Mouse (Mus musculus) G1E (cell line): Measurements from ENCODE around the gene Dhtkd1. TPM values are rescaled to one million over a fixed set of nuclear protein-coding genes. Genes with fewer than 3 reads are reported as not detected.

ENCODE experiments used
- ATAC-seq: 2 replicates; pipeline ENCODE4 v1.8.0; 2016; ENCODE audit warnings: mild to moderate bottlenecking; ENCODE audit not compliant: insufficient number of reproducible peaks, poor library complexity, low FRiP score, severe bottlenecking; ENCODE audit errors: extremely low read depth
- DNase-seq: peaks from one replicate; pipeline ENCODE4 v3.0.0; 2012; ENCODE audit warnings: low spot score
- H3K27me3 ChIP-seq: 2 replicates; pipeline ENCODE4 v1.6.1; 2012; ENCODE audit warnings: mild to moderate bottlenecking, low read length, inconsistent platforms; ENCODE audit not compliant: insufficient read depth
- H3K36me3 ChIP-seq: replicated peaks from 2 replicates; pipeline ENCODE3; 2012; ENCODE audit warnings: mild to moderate bottlenecking, inconsistent platforms
- H3K4me1 ChIP-seq: 2 replicates; pipeline ENCODE4 v1.6.1; 2012; ENCODE audit warnings: low read depth, low read length, inconsistent platforms, mixed read lengths; ENCODE audit not compliant: insufficient read depth
- H3K4me3 ChIP-seq: 2 replicates; pipeline ENCODE4 v1.5.1; 2012; ENCODE audit warnings: low read depth, mild to moderate bottlenecking, inconsistent platforms, low read length, moderate library complexity, mixed read lengths
- H3K9me3 ChIP-seq: replicated peaks from 2 replicates; pipeline ENCODE4 v1.6.1; 2012; ENCODE audit warnings: inconsistent platforms
- CTCF ChIP-seq: IDR thresholded peaks from 2 replicates; pipeline ENCODE4 v1.5.1; 2012; ENCODE audit warnings: low read depth, low read length, inconsistent platforms, mixed read lengths
- GATA1 ChIP-seq: IDR thresholded peaks from 2 replicates; pipeline ENCODE4 v1.6.1; 2012; ENCODE audit warnings: borderline replicate concordance, low read length, inconsistent platforms, mixed read lengths
- GATA2 ChIP-seq: IDR thresholded peaks from 2 replicates; pipeline ENCODE4 v1.6.1; 2012; ENCODE audit warnings: low read depth, low read length, inconsistent platforms, borderline replicate concordance
- POLR2AphosphoS5 ChIP-seq: IDR thresholded peaks from 2 replicates; pipeline ENCODE4 v1.6.1; 2012; ENCODE audit warnings: low read depth, low read length, inconsistent platforms; ENCODE audit not compliant: insufficient replicate concordance
- TAL1 ChIP-seq: conservative IDR thresholded peaks from 2 replicates; pipeline ENCODE4 v1.6.1; 2012; ENCODE audit warnings: low read depth, low read length, inconsistent platforms, mixed read lengths
- polyA plus RNA-seq: library from polyadenylated mRNA; stranded (reverse); fragments of >175 nt; gene quantifications from 2 replicates; pipeline ENCODE4 v1.2.3, GENCODE M21; 2012
- total RNA-seq, 2 experiments: library from RNA; stranded (forward) in 1 of 2; stranded (reverse) in 1 of 2; fragments of 200-1000 nt in 1 of 2; fragments of >200 nt in 1 of 2; fragmentation: Nextera tagmentation in 1 of 2; gene quantifications; 2 replicates each; pipeline ENCODE4 v1.2.3; 2014 to 2017

The Dhtkd1 gene
- total and polyA plus RNA-seq, 3 experiments: 0.11 TPM; not detected in 2

DNA sequence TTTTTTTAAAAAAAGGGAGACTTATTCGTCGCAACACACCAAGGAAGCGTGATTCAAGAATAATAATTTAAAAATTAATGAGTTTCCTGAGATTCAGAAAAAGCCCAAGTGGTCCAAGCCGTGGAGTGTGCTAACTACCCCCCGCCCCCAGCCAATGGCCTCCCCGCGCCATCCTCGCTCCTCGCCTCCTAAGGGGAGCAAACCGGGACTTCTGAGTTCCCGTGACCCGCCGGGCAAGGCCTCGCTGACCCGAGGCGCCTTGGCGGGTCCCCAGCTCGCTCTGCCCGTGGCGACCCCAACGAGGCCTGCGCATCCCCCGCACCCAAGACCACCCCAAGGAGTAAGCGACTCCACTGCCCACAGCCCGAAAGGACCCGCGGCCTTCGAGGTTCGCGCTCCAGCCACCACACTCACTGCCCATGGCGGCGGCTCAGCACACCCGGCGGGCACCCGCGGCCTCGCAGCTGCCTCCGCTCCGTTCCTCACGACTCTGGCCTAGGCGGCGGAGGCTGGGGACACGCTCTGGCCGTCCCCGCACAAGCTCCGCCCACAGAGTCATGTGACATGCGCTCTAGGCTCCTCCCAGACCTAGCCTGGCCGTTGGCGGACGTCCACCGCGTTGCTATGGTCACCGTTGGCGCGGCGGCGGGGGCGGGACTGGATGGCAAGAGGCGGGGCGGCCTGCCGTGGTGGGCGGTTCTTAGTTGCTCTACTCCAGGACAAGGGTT, 47.6 kb downstream of the Dhtkd1 start, which contains the start of gene Sec61a2:
Gene Sec61a2, minus strand, starts transcription at position 590 of the 728 bp plus-strand sequence.
- peaks cover 9% of the 10 kb centered on the region for H3K27me3 ChIP-seq
- H3K4me1 ChIP-seq: peaks cover 17% of the 10 kb centered on the region
- peak within 1 kb of the TSS; percentile 94 for H3K4me3 ChIP-seq
- H3K9me3 ChIP-seq: no peaks in the 10 kb centered on the region
- peaks cover 22% of the 10 kb centered on the region for H3K36me3 ChIP-seq
- DNase-seq: peak; percentile 86
- TF ChIP-seq GATA1 (no peak), TAL1 (no peak), CTCF (no peak), GATA2 (no peak), POLR2AphosphoS5 (no peak)
- ATAC-seq: peak; percentile 99

DNA sequence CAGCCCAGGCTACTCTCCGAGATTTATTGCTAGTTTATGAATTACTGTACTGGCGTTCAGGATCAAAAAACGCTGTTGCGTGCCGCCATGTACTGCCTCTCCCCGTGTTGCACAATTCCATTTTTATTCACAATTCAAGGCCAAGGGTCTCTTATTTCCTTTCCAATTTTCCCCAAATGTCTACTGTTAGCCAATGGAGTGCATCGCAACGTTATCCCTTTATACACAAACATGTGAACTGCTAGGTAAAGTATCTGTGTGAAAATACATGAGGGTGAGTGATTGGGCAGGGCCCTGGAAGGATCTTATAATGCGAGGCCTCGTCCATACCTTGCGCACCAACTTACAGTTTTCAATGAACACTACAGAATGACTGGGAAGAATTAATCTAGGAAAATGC, 48.3 kb downstream of the Dhtkd1 start:
- ATAC-seq (no peak), DNase-seq (no peak)
- TF ChIP-seq GATA2 (no peak), TAL1 (no peak), CTCF (no peak), POLR2AphosphoS5 (no peak), GATA1 (no peak)
- H3K27me3 ChIP-seq: peaks cover 9% of the 10 kb centered on the region
- H3K9me3 ChIP-seq: no peaks in the 10 kb centered on the region
- H3K36me3 ChIP-seq: peaks cover 29% of the 10 kb centered on the region
- peak overlapping the region; percentile 94 for H3K4me3 ChIP-seq
- peaks cover 17% of the 10 kb centered on the region for H3K4me1 ChIP-seq

DNA sequence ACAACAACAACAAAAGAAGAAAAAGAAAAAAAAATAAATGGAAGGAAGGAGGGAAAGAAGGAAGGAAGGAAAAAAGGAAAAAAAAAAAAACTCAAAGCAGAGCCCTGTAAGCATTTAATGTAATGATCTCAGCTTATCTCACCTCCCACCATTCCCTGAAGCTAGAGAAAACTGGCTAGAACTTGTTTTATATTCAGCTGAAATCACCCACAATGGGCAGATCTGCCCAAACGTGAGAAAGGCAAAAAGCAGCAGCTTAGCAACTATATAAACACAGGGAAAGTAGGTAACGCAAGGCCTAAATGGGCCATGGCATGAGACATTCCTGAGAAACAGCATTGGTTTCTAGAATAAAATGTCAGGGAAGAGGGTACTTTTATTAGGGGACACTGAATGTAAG, 53.2 kb downstream of the Dhtkd1 start:
- Histone ChIP-seq H3K4me1 (peaks cover 22% of the 10 kb centered on the region), H3K4me3 (no peak overlapping the region), H3K27me3 (no peaks in the 10 kb centered on the region), H3K9me3 (no peaks in the 10 kb centered on the region), H3K36me3 (peaks cover 73% of the 10 kb centered on the region)
- DNase-seq (no peak), ATAC-seq (no peak)
- TF ChIP-seq GATA1: no peak
- TF ChIP-seq GATA2: no peak
- no peak for TF ChIP-seq CTCF

DNA sequence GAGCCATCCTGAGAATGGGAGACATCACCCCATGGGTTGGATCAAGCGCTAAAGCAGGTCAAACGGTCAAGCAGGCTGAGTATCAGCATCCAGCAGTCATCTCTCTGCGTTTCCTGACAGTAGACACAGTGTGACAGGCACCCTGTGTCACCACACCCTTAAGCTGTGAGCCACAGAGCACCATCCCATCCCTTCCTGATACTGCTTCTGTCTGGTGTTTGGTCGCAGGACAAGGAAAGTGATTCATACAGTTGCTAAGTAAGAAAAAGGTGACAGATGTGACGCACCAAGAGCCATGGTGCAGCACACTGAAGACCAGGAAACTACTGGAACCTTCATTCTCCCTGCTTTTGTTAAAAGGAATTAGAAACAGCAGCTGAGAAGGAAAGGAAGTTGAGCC, 53.7 kb downstream of the Dhtkd1 start:
- Histone ChIP-seq H3K4me3 (no peak overlapping the region), H3K36me3 (peaks cover 77% of the 10 kb centered on the region), H3K4me1 (peaks cover 18% of the 10 kb centered on the region), H3K9me3 (no peaks in the 10 kb centered on the region), H3K27me3 (no peaks in the 10 kb centered on the region)
- no peak for DNase-seq
- ATAC-seq: no peak
- TF ChIP-seq CTCF (no peak), POLR2AphosphoS5 (no peak), TAL1 (no peak), GATA2 (no peak), GATA1 (no peak)

DNA sequence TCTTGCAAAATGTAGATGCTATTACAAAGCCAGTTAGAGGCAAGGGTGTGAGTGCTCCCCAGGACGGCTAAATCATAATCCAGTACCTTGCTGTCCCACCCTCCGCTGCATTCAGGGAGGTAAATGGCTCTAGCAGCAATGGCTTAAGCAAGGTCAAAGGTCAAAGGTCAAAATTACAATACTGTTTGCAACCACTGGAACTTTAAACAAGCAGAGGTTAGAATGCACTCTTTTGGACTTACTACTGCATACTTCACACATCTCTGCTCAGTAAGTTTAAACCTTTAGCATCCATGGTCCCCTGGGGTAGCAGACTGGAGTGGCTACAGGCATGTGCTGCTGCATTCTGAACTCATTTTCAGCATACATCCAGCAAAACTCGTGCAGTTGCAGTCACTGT, 65.1 kb downstream of the Dhtkd1 start:
- Histone ChIP-seq H3K4me3 (no peak overlapping the region), H3K36me3 (peaks cover 89% of the 10 kb centered on the region), H3K4me1 (peaks cover 2% of the 10 kb centered on the region; the same call in 1 of the 2 replicates), H3K9me3 (no peaks in the 10 kb centered on the region), H3K27me3 (no peaks in the 10 kb centered on the region)
- no peak for ATAC-seq
- DNase-seq: no peak
- TF ChIP-seq CTCF (no peak), GATA2 (no peak), GATA1 (no peak), POLR2AphosphoS5 (no peak), TAL1 (no peak)

DNA sequence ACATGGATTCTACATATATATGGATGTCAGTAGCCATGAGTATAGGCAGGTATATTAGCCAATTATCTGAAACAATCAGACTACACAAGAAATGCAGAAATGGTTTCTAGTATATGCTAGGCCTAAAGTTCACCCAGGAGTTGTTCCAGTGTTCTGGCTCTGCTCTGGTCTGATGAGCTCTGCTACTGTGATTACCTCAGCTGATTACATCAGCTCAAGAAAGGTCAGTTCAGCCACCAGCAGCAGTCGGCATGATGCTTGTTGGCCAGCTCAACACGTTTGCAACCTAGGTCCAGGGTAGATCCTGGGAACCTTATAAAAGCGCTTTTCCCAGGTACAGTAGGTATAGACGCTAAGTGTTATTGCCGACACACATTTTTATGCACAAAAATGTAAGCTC, 72.8 kb downstream of the Dhtkd1 start:
- no peak for DNase-seq
- H3K9me3 ChIP-seq: no peaks in the 10 kb centered on the region
- H3K27me3 ChIP-seq: no peaks in the 10 kb centered on the region
- H3K36me3 ChIP-seq: peaks cover 85% of the 10 kb centered on the region
- H3K4me3 ChIP-seq: no peak overlapping the region
- no peaks in the 10 kb centered on the region for H3K4me1 ChIP-seq
- no peak for ATAC-seq
- TF ChIP-seq TAL1: no peak
